Mouse (Mus musculus) limb, embryonic 13.5 days (tissue): Measurements from ENCODE around the gene Hoxd13. TPM values are rescaled to one million over a fixed set of nuclear protein-coding genes. Genes with fewer than 3 reads are reported as not detected.

Source experiments
- ATAC-seq: fragments of 200-750 bp; cut with Nextera tagmentation; 2 replicates; pipeline ENCODE4 v1.8.0; 2017; ENCODE audit warnings: low read depth, moderate number of reproducible peaks, moderate TSS enrichment; ENCODE audit not compliant: low FRiP score
- H3K27ac ChIP-seq: fragments of 300-500 bp; sonication (generic); 2 replicates; pipeline ENCODE4 v1.5.1; 2015; ENCODE audit warnings: inconsistent platforms, mild to moderate bottlenecking, moderate library complexity
- H3K27me3 ChIP-seq: fragments of 300-500 bp; sonication (generic); 2 replicates; pipeline ENCODE4 v1.6.1; 2015; ENCODE audit warnings: mild to moderate bottlenecking, inconsistent platforms
- H3K36me3 ChIP-seq: fragments of 300-500 bp; sonication (generic); 2 replicates; pipeline ENCODE4 v1.6.1; 2015; ENCODE audit warnings: inconsistent platforms, mild to moderate bottlenecking, moderate library complexity
- H3K4me1 ChIP-seq: fragments of 300-500 bp; sonication (generic); 2 replicates; pipeline ENCODE4 v1.6.1; 2015; ENCODE audit warnings: inconsistent platforms
- H3K4me2 ChIP-seq: fragments of 300-500 bp; sonication (generic); replicated peaks from 2 replicates; pipeline ENCODE4 v1.6.1; 2015; ENCODE audit warnings: inconsistent platforms, mild to moderate bottlenecking, moderate library complexity
- H3K4me3 ChIP-seq: fragments of 300-500 bp; sonication (generic); 2 replicates; pipeline ENCODE4 v1.5.1; 2015; ENCODE audit warnings: moderate library complexity, mild to moderate bottlenecking, inconsistent platforms
- H3K9ac ChIP-seq: fragments of 300-500 bp; sonication (generic); 2 replicates; pipeline ENCODE4 v1.6.1; 2015; ENCODE audit warnings: mild to moderate bottlenecking, inconsistent platforms
- H3K9me3 ChIP-seq: fragments of 300-500 bp; sonication (generic); 2 replicates; pipeline ENCODE4 v1.6.1; 2016; ENCODE audit warnings: inconsistent platforms
- WGBS: fragments of 180-500 bp; shearing (Covaris S2); methylation state at CpG from one replicate; pipeline ENCODE4 v1.1.7; 2015; 5-methylcytosine and 5-hydroxymethylcytosine counted together
- polyA plus RNA-seq: library from polyadenylated mRNA; unstranded; fragments of >200 nt; fragmentation: Nextera tagmentation; extraction: Ambion mirVana; gene quantifications from 2 replicates; pipeline ENCODE4 v1.2.1, GENCODE M21; 2015

Gene Hoxd13
- polyA plus RNA-seq, result 48.5 and 55.5 TPM in 2 replicates

DNA sequence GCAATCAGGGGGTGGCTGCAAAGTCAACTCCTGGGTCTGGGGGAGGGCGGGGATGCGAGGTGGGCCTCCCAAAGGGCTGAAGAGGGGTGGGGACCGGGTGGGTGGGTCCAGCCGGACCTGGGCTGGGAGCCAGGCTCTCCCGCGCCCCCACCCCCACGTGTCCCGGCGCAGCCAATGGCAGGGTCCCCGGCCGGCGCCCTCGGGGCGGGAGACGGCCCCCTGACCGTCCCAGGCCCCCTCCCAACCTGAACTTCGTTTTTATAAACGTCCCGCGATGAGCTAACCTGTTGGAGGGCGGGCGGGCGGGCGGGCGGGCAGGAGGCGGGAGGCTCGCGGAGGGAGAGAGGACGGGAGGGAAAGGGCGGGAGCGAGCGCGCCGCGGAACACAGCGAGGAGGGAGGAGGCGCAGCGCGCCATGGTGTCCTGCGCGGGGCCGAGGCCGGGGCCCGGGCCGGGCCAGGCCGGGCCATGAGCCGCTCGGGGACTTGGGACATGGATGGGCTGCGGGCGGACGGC is at the start of gene Hoxd13:
Hoxd13 (plus strand) TSS at position 469 of the 516 bp plus-strand sequence.
- 0% methylated on average over 29 of the region's 51 CpGs for WGBS
- Histone ChIP-seq H3K27ac (peak within 1 kb of the TSS; percentile 96), H3K9ac (peak within 1 kb of the TSS; percentile 97), H3K4me3 (peak within 1 kb of the TSS; percentile 79), H3K9me3 (no peaks in the 10 kb centered on the region), H3K36me3 (peaks cover 7% of the 10 kb centered on the region; the same call in 1 of the 2 replicates), H3K27me3 (peaks cover 49% of the 10 kb centered on the region), H3K4me1 (peaks cover 10% of the 10 kb centered on the region; the same call in 1 of the 2 replicates), H3K4me2 (peak within 1 kb of the TSS; percentile 68)
- ATAC-seq, result peak; percentile 86

DNA sequence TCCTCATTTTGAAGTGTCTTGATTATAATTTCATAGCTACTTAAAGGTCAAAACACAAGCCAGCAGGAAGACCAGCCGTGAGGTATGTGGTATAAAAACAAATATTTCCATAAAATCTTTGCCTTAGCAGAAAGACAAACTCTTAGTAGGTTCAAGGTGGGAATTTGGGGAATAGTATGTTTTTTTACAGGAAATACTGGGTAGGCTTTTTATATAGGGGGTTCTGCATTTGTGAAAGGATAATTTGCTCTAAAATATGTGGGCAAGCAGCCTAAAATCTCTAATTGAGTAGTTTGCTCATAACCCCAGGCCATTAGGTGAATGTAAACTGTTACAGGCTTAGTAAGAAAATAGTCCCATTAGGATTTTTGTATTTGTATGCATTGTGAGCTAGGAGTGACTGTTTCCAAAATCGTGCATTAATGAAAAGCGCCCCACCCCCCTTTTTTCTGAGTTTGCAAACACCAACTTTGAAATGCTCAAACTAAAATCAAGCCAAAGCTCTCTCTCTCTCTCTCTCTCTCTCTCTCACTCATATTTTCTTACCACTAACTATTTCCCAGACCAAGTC is 48.3 kb upstream of the Hoxd13 start:
- H3K27me3 ChIP-seq, result no peaks in the 10 kb centered on the region
- H3K36me3 ChIP-seq, result no peaks in the 10 kb centered on the region
- peak overlapping the region; percentile 25 for H3K4me3 ChIP-seq
- H3K27ac ChIP-seq, result peak overlapping the region; percentile 90
- no peak overlapping the region for H3K9ac ChIP-seq
- peaks cover 23% of the 10 kb centered on the region for H3K4me1 ChIP-seq
- peak overlapping the region; percentile 61 for H3K4me2 ChIP-seq
- WGBS, result 36% methylated on average over 3 of the region's 3 CpGs
- peak; percentile 77 for ATAC-seq
- no peaks in the 10 kb centered on the region for H3K9me3 ChIP-seq

DNA sequence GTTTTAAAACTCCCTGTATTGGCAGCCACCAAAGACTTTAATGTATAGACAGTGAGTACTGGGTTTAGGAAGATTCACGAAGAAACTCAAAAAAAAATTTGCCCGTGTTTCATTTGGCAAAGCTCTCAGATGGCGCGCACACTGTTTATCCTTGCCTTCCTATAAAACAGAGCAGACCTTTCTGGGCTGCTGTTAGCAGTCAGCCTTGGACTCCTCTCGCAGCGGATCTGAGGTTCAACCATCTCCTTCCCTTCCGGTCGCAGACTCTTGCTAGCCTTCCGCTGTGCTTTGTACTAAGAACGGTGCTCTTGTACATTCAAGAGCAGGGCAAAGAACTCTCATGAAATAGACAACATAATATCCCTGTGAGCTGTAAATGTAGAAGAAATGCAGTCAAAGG is 47.7 kb upstream of the Hoxd13 start:
- ATAC-seq, result peak; percentile 55
- H3K27me3 ChIP-seq, result no peaks in the 10 kb centered on the region
- H3K4me1 ChIP-seq, result peaks cover 23% of the 10 kb centered on the region
- H3K36me3 ChIP-seq, result no peaks in the 10 kb centered on the region
- peak overlapping the region; percentile 90 for H3K27ac ChIP-seq
- no peaks in the 10 kb centered on the region for H3K9me3 ChIP-seq
- H3K9ac ChIP-seq, result 0 out of 2 replicates have a peak overlapping the region, but pooled peaks have one; percentile 43
- H3K4me2 ChIP-seq, result peak overlapping the region; percentile 61
- peak overlapping the region; percentile 25 for H3K4me3 ChIP-seq
- 37% methylated on average over 10 of the region's 10 CpGs for WGBS

DNA sequence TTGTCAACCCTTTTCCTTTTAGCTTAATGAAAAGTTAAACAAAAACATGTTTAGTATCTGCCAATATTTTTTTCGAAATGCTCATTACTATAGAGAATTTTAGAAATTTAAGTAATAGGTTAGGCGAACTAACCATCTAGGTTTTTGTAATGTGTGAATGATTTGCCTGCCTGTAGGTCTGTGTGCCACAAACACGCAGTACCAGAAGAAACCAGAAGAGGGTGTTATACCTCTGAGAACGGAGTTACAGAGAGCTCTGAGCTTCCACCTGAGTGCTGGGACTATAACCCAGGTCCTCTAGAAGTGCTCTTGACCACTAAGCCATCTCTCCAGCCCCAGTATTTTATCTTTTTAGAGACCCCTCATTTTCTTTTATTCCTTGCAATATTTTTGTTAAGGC is 32.7 kb upstream of the Hoxd13 start:
- Histone ChIP-seq H3K9ac (no peak overlapping the region), H3K36me3 (no peaks in the 10 kb centered on the region), H3K27ac (no peak overlapping the region), H3K4me3 (no peak overlapping the region), H3K9me3 (peaks cover 3% of the 10 kb centered on the region; the same call in 1 of the 2 replicates), H3K4me1 (no peaks in the 10 kb centered on the region), H3K27me3 (no peaks in the 10 kb centered on the region), H3K4me2 (no peak overlapping the region)
- 65% methylated on average over 4 of the region's 4 CpGs for WGBS
- ATAC-seq, result no peak

DNA sequence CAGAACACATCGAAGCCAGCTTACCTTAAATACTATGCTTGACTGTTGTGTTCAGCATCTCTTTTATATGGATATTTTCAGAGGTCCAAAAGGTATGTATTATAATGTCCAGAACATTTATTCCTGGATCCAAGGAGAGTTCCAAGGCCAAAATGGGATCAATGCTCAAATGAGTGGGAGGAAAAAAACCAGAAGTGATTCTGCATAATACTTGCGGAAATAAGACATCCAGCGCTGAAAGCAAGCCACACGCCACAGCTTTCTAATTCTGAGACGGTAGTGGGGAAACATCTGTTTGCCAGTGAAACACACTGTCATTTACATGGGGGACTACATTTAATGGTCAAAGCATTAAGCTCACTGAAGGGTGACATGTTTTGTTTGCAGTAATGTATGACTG is 25.7 kb upstream of the Hoxd13 start:
- Histone ChIP-seq H3K4me3 (no peak overlapping the region), H3K4me2 (no peak overlapping the region), H3K9me3 (no peaks in the 10 kb centered on the region), H3K27me3 (peaks cover 31% of the 10 kb centered on the region), H3K9ac (no peak overlapping the region), H3K36me3 (no peaks in the 10 kb centered on the region), H3K4me1 (peaks cover 10% of the 10 kb centered on the region), H3K27ac (no peak overlapping the region; the same call in 1 of the 2 replicates)
- ATAC-seq, result no peak
- WGBS, result 56% methylated on average over 5 of the region's 5 CpGs

DNA sequence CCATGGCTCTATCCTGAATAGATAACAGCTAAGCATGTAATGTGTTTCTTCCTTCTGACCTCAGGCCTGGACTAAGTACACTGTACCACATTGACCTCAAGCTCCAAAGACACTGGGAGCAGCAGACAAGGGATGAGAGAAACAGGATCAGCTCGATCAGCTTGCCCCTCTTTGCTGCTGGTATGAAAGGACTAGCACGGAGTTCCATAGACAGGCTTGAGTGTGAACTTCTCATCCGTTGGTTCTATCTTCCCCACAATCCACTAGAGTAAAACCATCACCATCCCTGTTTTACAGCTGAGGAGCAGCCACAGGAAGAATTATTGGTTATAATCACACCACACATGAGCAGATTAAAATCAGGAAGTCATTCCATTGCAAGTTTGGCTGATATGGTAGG is 22.5 kb upstream of the Hoxd13 start:
- H3K4me3 ChIP-seq, result no peak overlapping the region
- H3K4me1 ChIP-seq, result peaks cover 38% of the 10 kb centered on the region
- WGBS, result 75% methylated on average over 3 of the region's 3 CpGs
- no peak overlapping the region for H3K9ac ChIP-seq
- no peak overlapping the region for H3K27ac ChIP-seq
- H3K36me3 ChIP-seq, result no peaks in the 10 kb centered on the region
- no peak overlapping the region for H3K4me2 ChIP-seq
- no peaks in the 10 kb centered on the region for H3K9me3 ChIP-seq
- no peak for ATAC-seq
- H3K27me3 ChIP-seq, result peaks cover 62% of the 10 kb centered on the region

DNA sequence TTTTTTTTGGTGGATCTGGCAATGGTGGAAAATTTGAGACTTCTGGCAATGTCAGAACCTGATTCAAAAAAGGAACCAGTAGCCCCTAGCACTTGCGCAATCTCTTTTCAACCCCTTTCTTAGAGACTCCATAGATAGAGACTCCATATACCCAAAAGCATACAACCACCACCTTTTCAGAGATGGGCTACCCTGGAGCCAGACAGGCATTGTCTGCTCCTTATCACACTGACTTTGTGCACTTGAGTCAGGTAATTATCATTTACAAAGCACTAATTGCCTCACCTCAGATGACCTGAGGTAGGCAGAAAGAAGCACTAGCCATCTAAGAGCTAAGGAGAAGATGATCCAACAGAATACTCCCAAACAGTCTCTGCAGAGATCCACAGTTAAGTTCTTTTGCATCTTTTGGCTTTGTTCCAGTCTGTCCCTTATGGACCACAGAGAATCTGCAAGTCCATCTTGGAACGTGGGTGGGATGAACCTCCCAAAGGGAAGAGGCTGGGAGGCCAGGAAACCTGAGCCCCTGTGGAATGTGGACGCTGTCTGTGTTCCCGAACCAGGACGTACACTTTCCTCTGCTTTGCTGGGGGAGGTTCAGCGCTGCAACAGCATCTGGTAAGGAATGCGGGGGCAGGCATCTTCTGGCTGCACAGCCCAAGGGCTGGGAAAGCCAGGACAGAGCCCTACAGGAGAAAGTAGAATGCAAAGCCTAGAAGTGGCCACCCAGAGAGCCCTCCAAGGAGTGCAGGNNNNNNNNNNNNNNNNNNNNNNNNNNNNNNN is 20.8 kb upstream of the Hoxd13 start:
- peaks cover 41% of the 10 kb centered on the region for H3K4me1 ChIP-seq
- no peak overlapping the region for H3K27ac ChIP-seq
- H3K9me3 ChIP-seq, result no peaks in the 10 kb centered on the region
- H3K4me2 ChIP-seq, result 0 out of 2 replicates have a peak overlapping the region, but pooled peaks have one; percentile 9
- no peaks in the 10 kb centered on the region for H3K36me3 ChIP-seq
- peak overlapping the region; percentile 35; the same call in 1 of the 2 replicates for H3K9ac ChIP-seq
- H3K4me3 ChIP-seq, result no peak overlapping the region
- peaks cover 72% of the 10 kb centered on the region for H3K27me3 ChIP-seq
- WGBS, result 19% methylated on average over 7 of the region's 7 CpGs
- ATAC-seq, result no peak

DNA sequence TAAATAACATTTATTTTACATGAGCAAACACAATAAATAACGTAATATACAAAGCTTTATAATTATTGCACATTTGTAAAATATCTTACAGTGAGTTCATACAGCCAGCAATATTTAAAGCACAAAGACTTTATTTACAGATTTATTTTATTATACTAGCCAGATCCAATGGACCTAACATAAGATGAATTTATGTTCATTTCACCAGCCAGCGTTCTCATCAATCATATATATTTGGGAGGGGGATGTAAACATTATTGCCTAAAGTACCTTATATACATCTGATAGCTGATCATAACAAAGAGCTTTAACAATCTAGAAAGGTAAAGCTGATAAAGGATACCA is 15.1 kb upstream of the Hoxd13 start:
- no peak overlapping the region for H3K4me2 ChIP-seq
- WGBS, result 31% methylated on average over 2 of the region's 2 CpGs
- peaks cover 29% of the 10 kb centered on the region for H3K4me1 ChIP-seq
- no peak for ATAC-seq
- H3K4me3 ChIP-seq, result no peak overlapping the region
- H3K27ac ChIP-seq, result no peak overlapping the region
- H3K9ac ChIP-seq, result no peak overlapping the region
- 0 out of 2 replicates have a peak, but pooled peaks cover 2% of the 10 kb centered on the region for H3K36me3 ChIP-seq
- no peaks in the 10 kb centered on the region for H3K9me3 ChIP-seq
- H3K27me3 ChIP-seq, result peaks cover 65% of the 10 kb centered on the region

DNA sequence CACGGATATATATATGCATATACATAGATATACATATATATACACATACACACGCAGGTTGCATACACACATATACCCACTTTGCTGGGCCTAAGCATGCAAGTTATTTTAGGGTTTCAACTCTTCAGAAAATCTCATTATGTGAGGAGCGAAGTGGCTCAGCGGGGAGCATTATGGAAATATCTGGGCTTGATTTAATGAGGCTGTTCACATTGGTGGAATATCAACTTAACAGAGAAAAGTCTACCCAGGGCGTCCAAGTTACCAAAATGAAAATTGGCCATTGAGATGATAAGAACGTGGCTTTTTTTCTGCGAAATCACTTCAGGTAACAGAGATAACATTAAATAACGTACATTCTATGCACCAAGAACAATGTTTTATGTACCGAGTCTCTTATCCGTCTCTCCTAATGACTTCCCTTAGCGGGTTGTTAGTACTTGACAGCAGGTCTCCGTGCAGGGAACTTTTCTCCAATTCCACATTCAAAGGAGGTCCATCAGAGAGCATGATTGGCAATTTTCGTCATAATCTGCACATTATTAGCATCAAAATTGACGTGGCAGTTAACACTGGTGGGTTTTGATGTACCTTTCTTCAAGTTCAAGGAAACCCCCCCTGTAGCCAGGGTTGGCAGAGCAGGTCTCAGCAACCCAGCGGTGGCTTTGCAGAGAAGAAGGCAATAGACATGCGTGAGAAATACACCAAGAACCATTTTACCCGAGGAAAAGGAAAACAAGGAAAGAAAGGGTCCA is 14.2 kb upstream of the Hoxd13 start:
- H3K27me3 ChIP-seq, result peaks cover 55% of the 10 kb centered on the region
- H3K27ac ChIP-seq, result peak overlapping the region; percentile 95
- WGBS, result 9% methylated on average over 17 of the region's 17 CpGs
- H3K36me3 ChIP-seq, result 0 out of 2 replicates have a peak, but pooled peaks cover 2% of the 10 kb centered on the region
- peak overlapping the region; percentile 63 for H3K4me3 ChIP-seq
- H3K4me2 ChIP-seq, result peak overlapping the region; percentile 74
- H3K4me1 ChIP-seq, result peaks cover 20% of the 10 kb centered on the region
- H3K9me3 ChIP-seq, result no peaks in the 10 kb centered on the region
- peak overlapping the region; percentile 98 for H3K9ac ChIP-seq
- no peak for ATAC-seq

DNA sequence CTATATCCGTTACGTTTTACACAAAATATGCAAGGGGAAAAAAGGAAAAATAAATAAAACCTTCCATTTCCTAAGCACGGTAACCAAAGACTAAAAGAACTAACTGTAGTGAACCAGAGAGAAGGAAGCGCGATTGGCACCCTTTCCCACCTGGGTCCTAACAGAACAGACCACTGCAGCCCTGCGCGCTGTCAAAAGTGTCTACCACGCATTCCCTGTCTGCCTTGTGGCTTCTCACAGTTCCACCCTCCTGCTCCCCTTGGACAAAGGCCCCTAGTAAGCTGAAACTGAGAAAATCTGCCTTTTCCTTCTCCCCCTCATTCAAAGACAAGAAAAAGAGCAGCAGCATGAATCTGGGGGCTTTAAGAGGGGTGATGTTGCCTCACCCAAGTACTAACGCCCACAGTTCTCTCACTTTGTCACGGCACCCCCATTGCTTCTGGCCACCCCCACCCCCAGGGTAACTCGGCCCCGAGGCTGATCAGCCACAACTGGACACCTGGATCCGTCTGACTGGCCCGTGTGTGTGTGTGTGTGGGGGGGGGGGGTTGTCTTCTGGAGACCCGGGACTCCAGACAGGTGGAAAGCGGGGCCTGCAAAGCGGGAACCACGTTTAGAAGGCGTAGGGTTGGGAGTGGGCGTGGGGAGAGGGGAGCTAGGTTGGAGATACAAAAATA is 13.2 kb upstream of the Hoxd13 start:
- H3K4me3 ChIP-seq, result peak overlapping the region; percentile 63
- 0 out of 2 replicates have a peak, but pooled peaks have one; percentile 31 for ATAC-seq

DNA sequence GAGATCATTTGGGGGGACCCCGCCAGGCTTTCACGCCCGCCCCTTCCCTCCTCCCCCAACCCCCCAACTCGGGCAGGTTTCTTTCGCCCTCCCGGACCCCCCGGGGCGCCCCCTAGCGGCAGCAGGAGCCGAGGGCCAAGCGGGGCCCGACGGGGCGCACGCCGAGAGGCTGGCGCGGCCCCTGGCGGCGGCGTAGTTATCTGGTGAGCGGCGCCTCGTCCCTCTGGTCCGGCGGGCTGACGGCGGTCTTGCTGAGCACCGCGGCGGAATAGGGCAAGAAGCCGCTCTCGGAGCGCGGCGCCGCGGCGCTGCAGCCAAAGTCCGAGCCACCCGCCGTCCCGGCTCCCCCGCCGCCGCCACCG is 12.7 kb upstream of the Hoxd13 start:
- WGBS, result 1% methylated on average over 38 of the region's 47 CpGs
- Histone ChIP-seq H3K27ac (peak overlapping the region; percentile 95), H3K4me2 (peak overlapping the region; percentile 74), H3K27me3 (peaks cover 42% of the 10 kb centered on the region), H3K4me3 (peak overlapping the region; percentile 63), H3K9me3 (no peaks in the 10 kb centered on the region), H3K4me1 (peaks cover 9% of the 10 kb centered on the region; the same call in 1 of the 2 replicates), H3K36me3 (0 out of 2 replicates have a peak, but pooled peaks cover 2% of the 10 kb centered on the region), H3K9ac (peak overlapping the region; percentile 98)
- ATAC-seq, result peak; percentile 25; the same call in 1 of the 2 replicates

More for the DNA sequence above, 13.2 kb upstream of the Hoxd13 start:
- Histone ChIP-seq H3K36me3 (0 out of 2 replicates have a peak, but pooled peaks cover 2% of the 10 kb centered on the region), H3K9me3 (no peaks in the 10 kb centered on the region), H3K27me3 (peaks cover 47% of the 10 kb centered on the region), H3K4me2 (peak overlapping the region; percentile 74), H3K4me1 (peaks cover 14% of the 10 kb centered on the region), H3K27ac (peak overlapping the region; percentile 95), H3K9ac (peak overlapping the region; percentile 98)
- 2% methylated on average over 19 of the region's 20 CpGs for WGBS
